Mouse (Mus musculus): ENCODE results near the gene Tmbim6.

GRCm38 (mm10) chr15:99403159-99403889, 10.6 kb downstream of the Tmbim6 start:
- TF ChIP-seq POLR2A (IDR thresholded peaks at IDR 0.05; ENCODE audit: low read depth, low read length) (no peak), CTCF (IDR thresholded peaks at IDR 0.05; ENCODE audit: borderline replicate concordance, insufficient read depth, low read length) (no peak)

Measured in embryonic fibroblast, embryonic 13.5 days (primary cell).